Mouse (Mus musculus): ENCODE results near the gene Setd3. TPM values are rescaled to one million over a fixed set of nuclear protein-coding genes. Genes with fewer than 3 reads are reported as not detected.

The Setd3 gene
- polyA plus RNA-seq, 1 experiment from 2014 or later, result 90.6 TPM

GRCm38 (mm10) chr12:108210623-108211022, 31.5 kb upstream of the Setd3 start:
- H3K4me3 ChIP-seq (ENCODE audit: low read depth, low read length), result no peak overlapping the region
- ATAC-seq (ENCODE audit: low read depth), result no peak
- 0 out of 2 replicates have a peak overlapping the region, but pooled peaks have one; percentile 11 for H3K9ac ChIP-seq (replicated peaks; ENCODE audit: low read depth, low read length)
- H3K27ac ChIP-seq (ENCODE audit: low read depth, low read length), result no peak overlapping the region
- WGBS, result 90% methylated on average over 15 of the region's 15 CpGs
- peaks cover 9% of the 10 kb centered on the region; the same call in 1 of the 2 replicates for H3K36me3 ChIP-seq (ENCODE audit: control insufficient read depth, insufficient read depth, low read length)
- H3K4me1 ChIP-seq (ENCODE audit: control insufficient read depth, insufficient read depth, low read length), result peaks cover 40% of the 10 kb centered on the region
- no peaks in the 10 kb centered on the region for H3K9me3 ChIP-seq (ENCODE audit: control insufficient read depth, low read length)
- H3K27me3 ChIP-seq (ENCODE audit: control insufficient read depth, insufficient read depth, low read length), result no peaks in the 10 kb centered on the region
- H3K4me2 ChIP-seq (ENCODE audit: low read depth, low read length), result no peak overlapping the region

- Histone ChIP-seq H3K4me3 (ENCODE audit: low read depth, low read length) (no peak overlapping the region), H3K9ac (replicated peaks; ENCODE audit: low read depth, low read length) (no peak overlapping the region), H3K9me3 (ENCODE audit: control insufficient read depth, low read length) (no peaks in the 10 kb centered on the region), H3K4me1 (ENCODE audit: control insufficient read depth, insufficient read depth, low read length) (peaks cover 31% of the 10 kb centered on the region), H3K4me2 (ENCODE audit: low read depth, low read length) (no peak overlapping the region), H3K27me3 (ENCODE audit: control insufficient read depth, insufficient read depth, low read length) (no peaks in the 10 kb centered on the region), H3K27ac (ENCODE audit: low read depth, low read length) (peak overlapping the region; percentile 35; the same call in 1 of the 2 replicates), H3K36me3 (ENCODE audit: control insufficient read depth, insufficient read depth, low read length) (peaks cover 18% of the 10 kb centered on the region; the same call in 1 of the 2 replicates)
- ATAC-seq (ENCODE audit: low read depth), result 0 out of 2 replicates have a peak, but pooled peaks have one; percentile 25
- 31% methylated on average over 13 of the region's 13 CpGs for WGBS
Observed at GRCm38 (mm10) chr12:108208726-108209438, 29.8 kb upstream of the Setd3 start.

GRCm38 (mm10) chr12:108208216-108208615, 29.1 kb upstream of the Setd3 start:
- no peak overlapping the region for H3K9ac ChIP-seq (replicated peaks; ENCODE audit: low read depth, low read length)
- no peak overlapping the region for H3K4me2 ChIP-seq (ENCODE audit: low read depth, low read length)
- no peaks in the 10 kb centered on the region for H3K27me3 ChIP-seq (ENCODE audit: control insufficient read depth, insufficient read depth, low read length)
- ATAC-seq (ENCODE audit: low read depth), result no peak
- H3K27ac ChIP-seq (ENCODE audit: low read depth, low read length), result no peak overlapping the region
- no peaks in the 10 kb centered on the region for H3K9me3 ChIP-seq (ENCODE audit: control insufficient read depth, low read length)
- 90% methylated on average over 9 of the region's 9 CpGs for WGBS
- H3K4me1 ChIP-seq (ENCODE audit: control insufficient read depth, insufficient read depth, low read length), result peaks cover 24% of the 10 kb centered on the region
- H3K4me3 ChIP-seq (ENCODE audit: low read depth, low read length), result no peak overlapping the region
- peaks cover 18% of the 10 kb centered on the region; the same call in 1 of the 2 replicates for H3K36me3 ChIP-seq (ENCODE audit: control insufficient read depth, insufficient read depth, low read length)

- H3K9ac ChIP-seq (replicated peaks; ENCODE audit: low read depth, low read length), result no peak overlapping the region
- no peak overlapping the region for H3K4me2 ChIP-seq (ENCODE audit: low read depth, low read length)
- no peaks in the 10 kb centered on the region for H3K27me3 ChIP-seq (ENCODE audit: control insufficient read depth, insufficient read depth, low read length)
- ATAC-seq (ENCODE audit: low read depth), result peak; percentile 62; the same call in 1 of the 2 replicates
- peaks cover 28% of the 10 kb centered on the region for H3K36me3 ChIP-seq (ENCODE audit: control insufficient read depth, insufficient read depth, low read length)
- H3K4me3 ChIP-seq (ENCODE audit: low read depth, low read length), result no peak overlapping the region
- H3K9me3 ChIP-seq (ENCODE audit: control insufficient read depth, low read length), result no peaks in the 10 kb centered on the region
- WGBS, result 7% methylated on average over 5 of the region's 5 CpGs
- peaks cover 8% of the 10 kb centered on the region for H3K4me1 ChIP-seq (ENCODE audit: control insufficient read depth, insufficient read depth, low read length)
- H3K27ac ChIP-seq (ENCODE audit: low read depth, low read length), result no peak overlapping the region
Observed at GRCm38 (mm10) chr12:108206641-108207040, 27.5 kb upstream of the Setd3 start.

GRCm38 (mm10) chr12:108204978-108205377, 25.9 kb upstream of the Setd3 start:
- H3K27ac ChIP-seq (ENCODE audit: low read depth, low read length), result no peak overlapping the region
- 76% methylated on average over 12 of the region's 12 CpGs for WGBS
- H3K9ac ChIP-seq (replicated peaks; ENCODE audit: low read depth, low read length), result no peak overlapping the region
- H3K4me1 ChIP-seq (ENCODE audit: control insufficient read depth, insufficient read depth, low read length), result peaks cover 7% of the 10 kb centered on the region; the same call in 1 of the 2 replicates
- H3K36me3 ChIP-seq (ENCODE audit: control insufficient read depth, insufficient read depth, low read length), result peaks cover 37% of the 10 kb centered on the region
- no peak for ATAC-seq (ENCODE audit: low read depth)
- no peak overlapping the region for H3K4me2 ChIP-seq (ENCODE audit: low read depth, low read length)
- H3K9me3 ChIP-seq (ENCODE audit: control insufficient read depth, low read length), result no peaks in the 10 kb centered on the region
- H3K4me3 ChIP-seq (ENCODE audit: low read depth, low read length), result no peak overlapping the region
- H3K27me3 ChIP-seq (ENCODE audit: control insufficient read depth, insufficient read depth, low read length), result no peaks in the 10 kb centered on the region

GRCm38 (mm10) chr12:108203895-108204294, 24.8 kb upstream of the Setd3 start:
- peaks cover 47% of the 10 kb centered on the region for H3K36me3 ChIP-seq (ENCODE audit: control insufficient read depth, insufficient read depth, low read length)
- no peak overlapping the region for H3K9ac ChIP-seq (replicated peaks; ENCODE audit: low read depth, low read length)
- no peak for ATAC-seq (ENCODE audit: low read depth)
- H3K27me3 ChIP-seq (ENCODE audit: control insufficient read depth, insufficient read depth, low read length), result no peaks in the 10 kb centered on the region
- H3K4me1 ChIP-seq (ENCODE audit: control insufficient read depth, insufficient read depth, low read length), result no peaks in the 10 kb centered on the region
- no peaks in the 10 kb centered on the region for H3K9me3 ChIP-seq (ENCODE audit: control insufficient read depth, low read length)
- no peak overlapping the region for H3K4me3 ChIP-seq (ENCODE audit: low read depth, low read length)
- 78% methylated on average over 8 of the region's 8 CpGs for WGBS
- H3K4me2 ChIP-seq (ENCODE audit: low read depth, low read length), result no peak overlapping the region
- H3K27ac ChIP-seq (ENCODE audit: low read depth, low read length), result no peak overlapping the region

GRCm38 (mm10) chr12:108200094-108200493, 21.0 kb upstream of the Setd3 start:
- Histone ChIP-seq H3K4me1 (ENCODE audit: control insufficient read depth, insufficient read depth, low read length) (no peaks in the 10 kb centered on the region), H3K27me3 (ENCODE audit: control insufficient read depth, insufficient read depth, low read length) (no peaks in the 10 kb centered on the region), H3K36me3 (ENCODE audit: control insufficient read depth, insufficient read depth, low read length) (peaks cover 51% of the 10 kb centered on the region), H3K9ac (replicated peaks; ENCODE audit: low read depth, low read length) (no peak overlapping the region), H3K27ac (ENCODE audit: low read depth, low read length) (no peak overlapping the region), H3K4me3 (ENCODE audit: low read depth, low read length) (no peak overlapping the region), H3K4me2 (ENCODE audit: low read depth, low read length) (no peak overlapping the region), H3K9me3 (ENCODE audit: control insufficient read depth, low read length) (no peaks in the 10 kb centered on the region)
- no peak for ATAC-seq (ENCODE audit: low read depth)
- WGBS, result 100% methylated on average over 1 of the region's 1 CpGs

GRCm38 (mm10) chr12:108198447-108198846, 19.3 kb upstream of the Setd3 start:
- no peak for ATAC-seq (ENCODE audit: low read depth)
- no peaks in the 10 kb centered on the region for H3K27me3 ChIP-seq (ENCODE audit: control insufficient read depth, insufficient read depth, low read length)
- H3K36me3 ChIP-seq (ENCODE audit: control insufficient read depth, insufficient read depth, low read length), result peaks cover 56% of the 10 kb centered on the region

GRCm38 (mm10) chr12:108195761-108196160, 16.6 kb upstream of the Setd3 start:
- no peak overlapping the region for H3K27ac ChIP-seq (ENCODE audit: low read depth, low read length)
- H3K36me3 ChIP-seq (ENCODE audit: control insufficient read depth, insufficient read depth, low read length), result peaks cover 56% of the 10 kb centered on the region
- H3K9ac ChIP-seq (replicated peaks; ENCODE audit: low read depth, low read length), result no peak overlapping the region
- H3K27me3 ChIP-seq (ENCODE audit: control insufficient read depth, insufficient read depth, low read length), result no peaks in the 10 kb centered on the region
- 96% methylated on average over 11 of the region's 11 CpGs for WGBS
- no peak overlapping the region for H3K4me3 ChIP-seq (ENCODE audit: low read depth, low read length)
- no peak overlapping the region for H3K4me2 ChIP-seq (ENCODE audit: low read depth, low read length)
- no peak for ATAC-seq (ENCODE audit: low read depth)
- H3K9me3 ChIP-seq (ENCODE audit: control insufficient read depth, low read length), result no peaks in the 10 kb centered on the region
- H3K4me1 ChIP-seq (ENCODE audit: control insufficient read depth, insufficient read depth, low read length), result no peaks in the 10 kb centered on the region

More at GRCm38 (mm10) chr12:108198447-108198846, 19.3 kb upstream of the Setd3 start:
- no peak overlapping the region for H3K4me2 ChIP-seq (ENCODE audit: low read depth, low read length)
- H3K4me3 ChIP-seq (ENCODE audit: low read depth, low read length), result no peak overlapping the region
- WGBS, result 90% methylated on average over 4 of the region's 4 CpGs
- H3K9me3 ChIP-seq (ENCODE audit: control insufficient read depth, low read length), result no peaks in the 10 kb centered on the region
- no peak overlapping the region for H3K9ac ChIP-seq (replicated peaks; ENCODE audit: low read depth, low read length)
- H3K27ac ChIP-seq (ENCODE audit: low read depth, low read length), result no peak overlapping the region
- no peaks in the 10 kb centered on the region for H3K4me1 ChIP-seq (ENCODE audit: control insufficient read depth, insufficient read depth, low read length)
